Mouse (Mus musculus) midbrain, postnatal 0 days (tissue): Measurements from ENCODE around the gene Urb1. TPM values are rescaled to one million over a fixed set of nuclear protein-coding genes. Genes with fewer than 3 reads are reported as not detected.

Experiments
- ATAC-seq: fragments of 200-750 bp; cut with Nextera tagmentation; 2 replicates; pipeline ENCODE4 v1.8.0; 2017; ENCODE audit warnings: moderate number of reproducible peaks, mild to moderate bottlenecking, moderate TSS enrichment, moderate library complexity; ENCODE audit not compliant: low FRiP score
- DNase-seq: peaks from one replicate; pipeline ENCODE4 v3.0.0-alpha.2; 2015; ENCODE audit warnings: low spot score
- H3K27ac ChIP-seq: fragments of 300-500 bp; sonication (generic); 2 replicates; pipeline ENCODE4 v1.5.1; 2014; ENCODE audit warnings: low read depth, mild to moderate bottlenecking, low read length, mixed read lengths
- H3K27me3 ChIP-seq: fragments of 300-500 bp; sonication (generic); 2 replicates; pipeline ENCODE4 v1.6.1; 2014; ENCODE audit warnings: low read length, control low read depth, mixed read lengths; ENCODE audit not compliant: insufficient read depth
- H3K36me3 ChIP-seq: fragments of 300-500 bp; sonication (generic); 2 replicates; pipeline ENCODE4 v1.6.1; 2014; ENCODE audit warnings: low read length, control low read depth, mixed read lengths; ENCODE audit not compliant: insufficient read depth
- H3K4me1 ChIP-seq: fragments of 300-500 bp; sonication (generic); 2 replicates; pipeline ENCODE4 v1.6.1; 2014; ENCODE audit warnings: mild to moderate bottlenecking, control low read depth, antibody characterized with exemption, low read length, mixed read lengths; ENCODE audit not compliant: insufficient read depth
- H3K4me2 ChIP-seq: fragments of 300-500 bp; sonication (generic); 2 replicates; pipeline ENCODE4 v1.6.1; 2014; ENCODE audit warnings: low read depth, mild to moderate bottlenecking, low read length, mixed read lengths; ENCODE audit not compliant: poor library complexity, severe bottlenecking
- H3K4me3 ChIP-seq: fragments of 300-500 bp; sonication (generic); 2 replicates; pipeline ENCODE4 v1.5.1; 2014; ENCODE audit warnings: low read depth, mild to moderate bottlenecking, low read length, moderate library complexity
- H3K9ac ChIP-seq: fragments of 300-500 bp; sonication (generic); replicated peaks from 2 replicates; pipeline ENCODE4 v1.6.1; 2014; ENCODE audit warnings: mild to moderate bottlenecking, low read length, moderate library complexity, mixed read lengths; ENCODE audit not compliant: poor library complexity, severe bottlenecking
- H3K9me3 ChIP-seq: fragments of 300-500 bp; sonication (generic); 2 replicates; pipeline ENCODE4 v1.6.1; 2016; ENCODE audit warnings: low read length, control low read depth
- CTCF ChIP-seq: IDR thresholded peaks from 2 replicates; pipeline ENCODE4 v1.5.1; 2016; ENCODE audit warnings: antibody characterized with exemption, mild to moderate bottlenecking
- WGBS: fragments of 180-500 bp; shearing (Covaris S2); extraction: QIAGEN DNeasy Blood & Tissue Kit; methylation state at CpG from one replicate; pipeline ENCODE4 v1.1.7; 2014; 5-methylcytosine and 5-hydroxymethylcytosine counted together
- polyA plus RNA-seq: library from polyadenylated mRNA; unstranded; fragments of >200 nt; fragmentation: Nextera tagmentation; extraction: Ambion mirVana; gene quantifications from 2 replicates; pipeline ENCODE4 v1.2.1, GENCODE M21; 2015
- total RNA-seq: library from RNA; depleted of rRNA; stranded (reverse); fragments of >200 nt; gene quantifications from 2 replicates; pipeline ENCODE4 v1.2.3, GENCODE M21; 2014; rRNA removed

Gene Urb1
- total RNA-seq = 16.3 and 17.5 TPM in 2 replicates
- polyA plus RNA-seq = 4.4 and 5.1 TPM in 2 replicates

- whole genome bisulfite sequencing = under 1% methylated on average over 45 of the region's 47 CpGs
- Histone ChIP-seq H3K36me3 (peaks cover 8% of the 10 kb centered on the region; the same call in 1 of the 2 replicates), H3K9ac (peak within 1 kb of the TSS; percentile 48), H3K4me3 (peak within 1 kb of the TSS; percentile 73), H3K27me3 (no peaks in the 10 kb centered on the region), H3K9me3 (no peaks in the 10 kb centered on the region), H3K27ac (peak within 1 kb of the TSS; percentile 40), H3K4me1 (peaks cover 2% of the 10 kb centered on the region; the same call in 1 of the 2 replicates), H3K4me2 (peak within 1 kb of the TSS; percentile 85)
- DNase-seq (peak; percentile 95), ATAC-seq (peak; percentile 96)
- TF ChIP-seq CTCF = no peak
Measured at GRCm38 (mm10) chr16:90809975-90810715, at the start of gene Urb1. TSS of gene Urb1 (minus strand) at chr16:90810413.

- DNase-seq (no peak), ATAC-seq (no peak)
- H3K9ac ChIP-seq = no peak overlapping the region
- H3K27me3 ChIP-seq = no peaks in the 10 kb centered on the region
- no peak overlapping the region for H3K4me2 ChIP-seq
- no peak for TF ChIP-seq CTCF
- 86% methylated on average over 4 of the region's 4 CpGs for WGBS
- H3K4me3 ChIP-seq = no peak overlapping the region
- no peaks in the 10 kb centered on the region for H3K9me3 ChIP-seq
- H3K36me3 ChIP-seq = no peaks in the 10 kb centered on the region
- no peak overlapping the region for H3K27ac ChIP-seq
- H3K4me1 ChIP-seq = no peaks in the 10 kb centered on the region
Measured at GRCm38 (mm10) chr16:90858206-90858605, 48.0 kb upstream of the Urb1 start.

GRCm38 (mm10) chr16:90856552-90857200 lies 46.5 kb upstream of the Urb1 start:
- no peak overlapping the region for H3K9ac ChIP-seq
- H3K27ac ChIP-seq = no peak overlapping the region
- no peak overlapping the region for H3K4me2 ChIP-seq
- H3K4me1 ChIP-seq = no peaks in the 10 kb centered on the region
- no peaks in the 10 kb centered on the region for H3K27me3 ChIP-seq
- ATAC-seq (no peak), DNase-seq (no peak)
- H3K36me3 ChIP-seq = no peaks in the 10 kb centered on the region
- H3K9me3 ChIP-seq = no peaks in the 10 kb centered on the region
- no peak for TF ChIP-seq CTCF
- 90% methylated on average over 6 of the region's 6 CpGs for WGBS
- H3K4me3 ChIP-seq = no peak overlapping the region

GRCm38 (mm10) chr16:90851621-90852334 lies 41.6 kb upstream of the Urb1 start:
- Histone ChIP-seq H3K4me3 (no peak overlapping the region), H3K4me1 (no peaks in the 10 kb centered on the region), H3K27me3 (no peaks in the 10 kb centered on the region), H3K27ac (no peak overlapping the region), H3K9ac (no peak overlapping the region), H3K9me3 (no peaks in the 10 kb centered on the region), H3K4me2 (no peak overlapping the region), H3K36me3 (no peaks in the 10 kb centered on the region)
- no peak for TF ChIP-seq CTCF
- WGBS = 60% methylated on average over 11 of the region's 11 CpGs
- DNase-seq (no peak), ATAC-seq (no peak)

- DNase-seq (no peak), ATAC-seq (no peak)
- no peaks in the 10 kb centered on the region for H3K36me3 ChIP-seq
- H3K9ac ChIP-seq = no peak overlapping the region
- no peak overlapping the region for H3K27ac ChIP-seq
- H3K4me3 ChIP-seq = no peak overlapping the region
- WGBS = 59% methylated on average over 7 of the region's 7 CpGs
- H3K4me2 ChIP-seq = no peak overlapping the region
- no peaks in the 10 kb centered on the region for H3K4me1 ChIP-seq
- no peaks in the 10 kb centered on the region for H3K27me3 ChIP-seq
- TF ChIP-seq CTCF = no peak
- no peaks in the 10 kb centered on the region for H3K9me3 ChIP-seq
Measured at GRCm38 (mm10) chr16:90850881-90851280, 40.7 kb upstream of the Urb1 start.

- no peak overlapping the region for H3K9ac ChIP-seq
- no peak for ATAC-seq
- no peak overlapping the region for H3K4me3 ChIP-seq
- TF ChIP-seq CTCF = no peak
- no peaks in the 10 kb centered on the region for H3K27me3 ChIP-seq
- no peaks in the 10 kb centered on the region for H3K4me1 ChIP-seq
- no peaks in the 10 kb centered on the region for H3K9me3 ChIP-seq
- H3K4me2 ChIP-seq = no peak overlapping the region
- no peak overlapping the region for H3K27ac ChIP-seq
- DNase-seq = no peak
- 48% methylated on average over 12 of the region's 12 CpGs for WGBS
- H3K36me3 ChIP-seq = no peaks in the 10 kb centered on the region
Measured at GRCm38 (mm10) chr16:90849262-90849661, 39.0 kb upstream of the Urb1 start.
